Mouse (Mus musculus): ENCODE measurements at regions not wholly inside any gene's neighbourhood (a gene's known extent, or its start where the extent isn't known, plus 50 kb on each side); places are given as distances from the start of the nearest gene placed in this dataset.

DNA sequence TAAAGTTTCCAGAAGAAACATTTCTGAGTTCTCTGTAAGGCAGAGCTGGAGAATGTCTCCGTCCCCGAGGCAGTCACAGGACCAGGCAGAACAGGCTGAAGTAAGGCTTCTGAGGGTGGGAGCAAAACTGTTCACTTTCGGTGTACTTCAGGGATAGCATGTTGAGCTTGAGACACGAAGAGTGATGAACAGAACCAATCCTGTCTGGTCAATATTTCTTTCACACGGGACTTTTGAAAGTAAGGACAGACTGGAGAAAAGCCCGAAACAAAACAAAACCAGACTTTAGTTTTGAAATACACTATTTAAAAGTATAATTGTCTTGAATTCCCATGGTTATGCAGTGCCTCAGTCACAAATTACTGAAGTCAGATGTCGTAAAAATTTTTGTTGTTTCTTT is 84.6 kb upstream of the D16Ertd472e start:
- Histone ChIP-seq H3K9ac (ENCODE audit: low read depth, low read length, severe bottlenecking) (no peak overlapping the region), H3K27ac (replicated peaks; ENCODE audit: low read depth, low read length) (no peak overlapping the region), H3K36me3 (ENCODE audit: control insufficient read depth, insufficient read depth, low read length) (no peaks in the 10 kb centered on the region), H3K4me1 (ENCODE audit: control insufficient read depth, insufficient read depth, low read length) (no peaks in the 10 kb centered on the region), H3K27me3 (ENCODE audit: control insufficient read depth, insufficient read depth, low read length) (no peaks in the 10 kb centered on the region), H3K4me2 (replicated peaks; ENCODE audit: low read depth, low read length, severe bottlenecking) (no peak overlapping the region), H3K9me3 (ENCODE audit: control insufficient read depth, low read length) (no peaks in the 10 kb centered on the region), H3K4me3 (replicated peaks; ENCODE audit: low read length) (no peak overlapping the region)
- DNase-seq (ENCODE audit: low spot score) (no peak), ATAC-seq (ENCODE audit: low FRiP score, low read depth) (no peak)
- no peak for TF ChIP-seq POLR2A (IDR thresholded peaks at IDR 0.05; ENCODE audit: borderline replicate concordance, extremely low read depth, insufficient read depth, insufficient read length)
- WGBS, result 69% methylated on average over 7 of the region's 7 CpGs

DNA sequence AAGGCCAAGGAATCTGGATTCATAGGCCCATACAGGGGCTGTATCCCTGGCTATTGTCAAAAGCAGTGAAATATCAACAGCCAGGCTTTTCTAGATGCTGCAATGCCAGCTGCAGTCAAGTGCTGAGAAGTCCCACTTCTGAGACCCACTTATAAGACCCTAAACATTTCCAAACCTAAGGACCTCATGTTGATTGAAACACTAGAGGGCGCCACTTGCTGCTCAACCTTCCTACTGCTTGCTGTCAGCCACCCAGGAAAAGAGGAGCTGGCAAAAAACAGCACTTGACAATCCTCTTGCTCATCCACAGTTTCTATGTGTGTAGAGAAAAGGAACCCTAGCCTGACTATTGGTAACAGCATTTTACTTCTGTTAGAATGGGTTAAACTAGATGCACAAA is 68.2 kb upstream of the D16Ertd472e start:
- Histone ChIP-seq H3K36me3 (ENCODE audit: control insufficient read depth, insufficient read depth, low read length) (no peaks in the 10 kb centered on the region), H3K27ac (replicated peaks; ENCODE audit: low read depth, low read length) (no peak overlapping the region), H3K27me3 (ENCODE audit: control insufficient read depth, insufficient read depth, low read length) (no peaks in the 10 kb centered on the region), H3K9ac (ENCODE audit: low read depth, low read length, severe bottlenecking) (no peak overlapping the region), H3K4me2 (replicated peaks; ENCODE audit: low read depth, low read length, severe bottlenecking) (no peak overlapping the region), H3K4me3 (replicated peaks; ENCODE audit: low read length) (no peak overlapping the region), H3K4me1 (ENCODE audit: control insufficient read depth, insufficient read depth, low read length) (no peaks in the 10 kb centered on the region), H3K9me3 (ENCODE audit: control insufficient read depth, low read length) (no peaks in the 10 kb centered on the region)
- WGBS, result 4% methylated on average over 1 of the region's 1 CpGs
- no peak for TF ChIP-seq POLR2A (IDR thresholded peaks at IDR 0.05; ENCODE audit: borderline replicate concordance, extremely low read depth, insufficient read depth, insufficient read length)
- ATAC-seq (ENCODE audit: low FRiP score, low read depth) (no peak), DNase-seq (ENCODE audit: low spot score) (peak; percentile 42)

DNA sequence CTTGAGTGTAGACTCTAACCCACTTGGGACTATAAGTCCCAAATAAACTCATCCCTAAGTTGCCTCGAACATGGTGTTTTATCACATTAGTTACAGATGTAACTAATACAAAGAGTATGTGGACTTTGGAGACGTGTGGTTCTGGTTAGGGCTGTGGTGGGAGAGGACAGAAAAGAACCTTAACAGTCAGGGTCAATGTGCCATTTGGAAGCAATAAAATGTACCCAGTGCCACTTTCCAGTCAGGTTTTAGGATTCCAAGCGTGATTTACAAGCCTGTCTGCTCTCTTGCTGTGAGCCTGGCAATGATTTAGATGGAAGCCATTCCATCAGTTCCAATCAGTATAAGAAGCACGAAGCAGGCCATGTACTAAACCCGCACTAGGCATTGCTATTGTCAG is 65.2 kb upstream of the D16Ertd472e start:
- DNase-seq (ENCODE audit: low spot score) (peak; percentile 34), ATAC-seq (ENCODE audit: low FRiP score, low read depth) (no peak)
- H3K27ac ChIP-seq (replicated peaks; ENCODE audit: low read depth, low read length), result no peak overlapping the region
- no peak overlapping the region for H3K4me3 ChIP-seq (replicated peaks; ENCODE audit: low read length)
- H3K9ac ChIP-seq (ENCODE audit: low read depth, low read length, severe bottlenecking), result no peak overlapping the region
- H3K4me1 ChIP-seq (ENCODE audit: control insufficient read depth, insufficient read depth, low read length), result no peaks in the 10 kb centered on the region
- TF ChIP-seq POLR2A (IDR thresholded peaks at IDR 0.05; ENCODE audit: borderline replicate concordance, extremely low read depth, insufficient read depth, insufficient read length), result no peak
- no peaks in the 10 kb centered on the region for H3K27me3 ChIP-seq (ENCODE audit: control insufficient read depth, insufficient read depth, low read length)
- H3K36me3 ChIP-seq (ENCODE audit: control insufficient read depth, insufficient read depth, low read length), result no peaks in the 10 kb centered on the region
- WGBS, result 19% methylated on average over 5 of the region's 5 CpGs
- no peaks in the 10 kb centered on the region for H3K9me3 ChIP-seq (ENCODE audit: control insufficient read depth, low read length)
- H3K4me2 ChIP-seq (replicated peaks; ENCODE audit: low read depth, low read length, severe bottlenecking), result no peak overlapping the region

DNA sequence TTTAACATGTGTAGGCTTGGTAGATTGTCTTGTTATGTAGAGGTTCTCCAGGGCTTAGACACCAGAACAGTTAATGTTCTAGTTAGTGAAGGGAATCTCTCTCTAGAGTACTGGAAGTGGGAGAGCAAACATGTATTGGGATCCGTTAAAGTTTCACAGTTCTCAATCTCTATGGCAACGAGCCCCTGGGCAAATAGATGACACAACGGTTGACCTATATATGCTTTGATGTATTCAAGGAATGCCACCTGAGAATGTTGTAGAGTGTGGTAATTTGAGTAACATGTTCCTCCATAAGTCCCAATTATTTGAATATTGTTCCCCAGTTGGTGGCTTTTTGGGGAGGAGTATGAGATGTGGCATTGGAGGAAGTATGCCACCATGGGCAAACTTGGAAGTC is 64.7 kb upstream of the D16Ertd472e start:
- H3K9ac ChIP-seq (ENCODE audit: low read depth, low read length, severe bottlenecking), result no peak overlapping the region

DNA sequence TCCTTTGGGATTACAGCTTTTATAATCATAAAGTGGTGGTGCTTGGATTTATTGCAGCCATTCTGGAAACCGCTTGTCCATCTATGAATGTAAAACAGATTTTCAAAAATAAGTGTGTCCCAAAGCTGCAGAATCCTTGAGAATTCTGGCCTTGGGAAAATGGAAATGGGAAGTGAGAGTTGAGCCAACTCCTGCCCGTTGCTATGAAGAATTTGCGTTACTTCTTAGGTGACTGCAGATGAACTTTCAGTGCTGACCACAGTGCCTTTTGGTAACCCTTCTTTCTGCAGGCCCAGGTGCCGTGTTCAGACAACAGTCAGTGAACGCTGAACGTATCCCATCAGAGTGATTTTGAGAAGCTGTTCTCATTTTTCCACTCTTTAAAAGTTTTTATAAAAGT is 60.9 kb upstream of the D16Ertd472e start:
- no peak overlapping the region for H3K9ac ChIP-seq (ENCODE audit: low read depth, low read length, severe bottlenecking)
- H3K27me3 ChIP-seq (ENCODE audit: control insufficient read depth, insufficient read depth, low read length), result no peaks in the 10 kb centered on the region
- H3K4me2 ChIP-seq (replicated peaks; ENCODE audit: low read depth, low read length, severe bottlenecking), result no peak overlapping the region
- no peak for DNase-seq (ENCODE audit: low spot score)
- H3K9me3 ChIP-seq (ENCODE audit: control insufficient read depth, low read length), result no peaks in the 10 kb centered on the region
- no peak for ATAC-seq (ENCODE audit: low FRiP score, low read depth)
- H3K4me3 ChIP-seq (replicated peaks; ENCODE audit: low read length), result no peak overlapping the region
- no peaks in the 10 kb centered on the region for H3K36me3 ChIP-seq (ENCODE audit: control insufficient read depth, insufficient read depth, low read length)
- H3K27ac ChIP-seq (replicated peaks; ENCODE audit: low read depth, low read length), result no peak overlapping the region
- WGBS, result 70% methylated on average over 6 of the region's 6 CpGs
- TF ChIP-seq POLR2A (IDR thresholded peaks at IDR 0.05; ENCODE audit: borderline replicate concordance, extremely low read depth, insufficient read depth, insufficient read length), result no peak
- no peaks in the 10 kb centered on the region for H3K4me1 ChIP-seq (ENCODE audit: control insufficient read depth, insufficient read depth, low read length)

More for the DNA sequence above, 64.7 kb upstream of the D16Ertd472e start:
- no peak for TF ChIP-seq POLR2A (IDR thresholded peaks at IDR 0.05; ENCODE audit: borderline replicate concordance, extremely low read depth, insufficient read depth, insufficient read length)
- H3K4me2 ChIP-seq (replicated peaks; ENCODE audit: low read depth, low read length, severe bottlenecking), result no peak overlapping the region
- DNase-seq (ENCODE audit: low spot score) (no peak), ATAC-seq (ENCODE audit: low FRiP score, low read depth) (no peak)
- 60% methylated on average over 3 of the region's 3 CpGs for WGBS
- no peak overlapping the region for H3K27ac ChIP-seq (replicated peaks; ENCODE audit: low read depth, low read length)
- no peak overlapping the region for H3K4me3 ChIP-seq (replicated peaks; ENCODE audit: low read length)
- no peaks in the 10 kb centered on the region for H3K4me1 ChIP-seq (ENCODE audit: control insufficient read depth, insufficient read depth, low read length)
- H3K27me3 ChIP-seq (ENCODE audit: control insufficient read depth, insufficient read depth, low read length), result no peaks in the 10 kb centered on the region
- no peaks in the 10 kb centered on the region for H3K9me3 ChIP-seq (ENCODE audit: control insufficient read depth, low read length)
- no peaks in the 10 kb centered on the region for H3K36me3 ChIP-seq (ENCODE audit: control insufficient read depth, insufficient read depth, low read length)

DNA sequence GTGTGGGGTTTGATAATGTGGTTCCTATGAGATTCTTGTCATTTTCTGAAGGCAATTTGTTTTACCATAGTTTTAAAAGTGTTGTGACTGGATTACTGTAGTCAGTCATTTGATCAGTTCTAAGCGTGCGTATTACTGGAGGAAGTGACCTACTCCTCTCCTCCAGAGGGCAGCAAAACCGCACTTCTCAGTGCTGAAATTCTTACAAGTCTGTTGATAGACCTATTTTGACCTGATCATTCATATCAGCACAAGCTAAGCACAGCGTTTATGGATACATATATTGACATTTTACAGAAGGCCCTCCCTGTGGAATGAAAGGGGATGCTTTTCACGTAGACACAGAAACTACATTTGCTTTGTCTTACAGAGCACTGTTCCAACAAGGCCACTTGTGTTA is 60.5 kb upstream of the D16Ertd472e start:
- 41% methylated on average over 5 of the region's 5 CpGs for WGBS
- no peak overlapping the region for H3K4me3 ChIP-seq (replicated peaks; ENCODE audit: low read length)
- H3K4me2 ChIP-seq (replicated peaks; ENCODE audit: low read depth, low read length, severe bottlenecking), result no peak overlapping the region
- no peak overlapping the region for H3K9ac ChIP-seq (ENCODE audit: low read depth, low read length, severe bottlenecking)
- no peak overlapping the region for H3K27ac ChIP-seq (replicated peaks; ENCODE audit: low read depth, low read length)
- no peaks in the 10 kb centered on the region for H3K4me1 ChIP-seq (ENCODE audit: control insufficient read depth, insufficient read depth, low read length)
- H3K9me3 ChIP-seq (ENCODE audit: control insufficient read depth, low read length), result no peaks in the 10 kb centered on the region
- TF ChIP-seq POLR2A (IDR thresholded peaks at IDR 0.05; ENCODE audit: borderline replicate concordance, extremely low read depth, insufficient read depth, insufficient read length), result no peak
- no peaks in the 10 kb centered on the region for H3K36me3 ChIP-seq (ENCODE audit: control insufficient read depth, insufficient read depth, low read length)
- ATAC-seq (ENCODE audit: low FRiP score, low read depth) (peak; percentile 75), DNase-seq (ENCODE audit: low spot score) (peak; percentile 84)
- no peaks in the 10 kb centered on the region for H3K27me3 ChIP-seq (ENCODE audit: control insufficient read depth, insufficient read depth, low read length)

Data from limb, embryonic 14.5 days (tissue).